Mouse (Mus musculus): Measurements from ENCODE around the gene Mief2. TPM values are rescaled to one million over a fixed set of nuclear protein-coding genes. Genes with fewer than 3 reads are reported as not detected.

The Mief2 gene
- polyA plus RNA-seq (2012; rRNA removed), result 23.7 and 27.7 TPM in 2 replicates

GRCm38 (mm10) chr11:60728260-60728761 is at the start of gene Mief2:
TSS of gene Mief2 (plus strand) at chr11:60728398.
- Histone ChIP-seq H3K27ac (ENCODE audit: insufficient read depth, low read length) (peak within 1 kb of the TSS; percentile 51), H3K4me1 (ENCODE audit: control insufficient read depth, insufficient read depth, low read length) (peaks cover 4% of the 10 kb centered on the region; the same call in 1 of the 2 replicates), H3K4me3 (ENCODE audit: insufficient read depth, low read length) (peak within 1 kb of the TSS; percentile 71)
- TF ChIP-seq POLR2A (IDR thresholded peaks at IDR 0.05; ENCODE audit: extremely low read depth, insufficient read depth, low read length), result peak; percentile 43; the same call in 1 of the 2 replicates
- TF ChIP-seq CTCF (IDR thresholded peaks at IDR 0.05; ENCODE audit: extremely low read depth, insufficient read depth, low read length), result no peak

GRCm38 (mm10) chr11:60696165-60696564 is 32.0 kb upstream of the Mief2 start:
- no peak overlapping the region for H3K27ac ChIP-seq (ENCODE audit: insufficient read depth, low read length)
- H3K4me3 ChIP-seq (ENCODE audit: insufficient read depth, low read length), result no peak overlapping the region
- peaks cover 6% of the 10 kb centered on the region; the same call in 1 of the 2 replicates for H3K4me1 ChIP-seq (ENCODE audit: control insufficient read depth, insufficient read depth, low read length)
- TF ChIP-seq POLR2A (IDR thresholded peaks at IDR 0.05; ENCODE audit: extremely low read depth, insufficient read depth, low read length) (no peak), CTCF (IDR thresholded peaks at IDR 0.05; ENCODE audit: extremely low read depth, insufficient read depth, low read length) (no peak)

GRCm38 (mm10) chr11:60697561-60697960 is 30.6 kb upstream of the Mief2 start:
- TF ChIP-seq POLR2A (IDR thresholded peaks at IDR 0.05; ENCODE audit: extremely low read depth, insufficient read depth, low read length) (no peak), CTCF (IDR thresholded peaks at IDR 0.05; ENCODE audit: extremely low read depth, insufficient read depth, low read length) (0 out of 2 replicates have a peak, but pooled peaks have one; percentile 16)
- no peak overlapping the region for H3K4me3 ChIP-seq (ENCODE audit: insufficient read depth, low read length)
- peaks cover 7% of the 10 kb centered on the region for H3K4me1 ChIP-seq (ENCODE audit: control insufficient read depth, insufficient read depth, low read length)
- no peak overlapping the region for H3K27ac ChIP-seq (ENCODE audit: insufficient read depth, low read length)

- peaks cover 7% of the 10 kb centered on the region for H3K4me1 ChIP-seq (ENCODE audit: control insufficient read depth, insufficient read depth, low read length)
- H3K4me3 ChIP-seq (ENCODE audit: insufficient read depth, low read length), result peak overlapping the region; percentile 97
- peak overlapping the region; percentile 94 for H3K27ac ChIP-seq (ENCODE audit: insufficient read depth, low read length)
- TF ChIP-seq POLR2A (IDR thresholded peaks at IDR 0.05; ENCODE audit: extremely low read depth, insufficient read depth, low read length), result peak; percentile 12; the same call in 1 of the 2 replicates
- TF ChIP-seq CTCF (IDR thresholded peaks at IDR 0.05; ENCODE audit: extremely low read depth, insufficient read depth, low read length), result no peak
Measured at GRCm38 (mm10) chr11:60698806-60699523, 29.2 kb upstream of the Mief2 start.

- Histone ChIP-seq H3K4me1 (ENCODE audit: control insufficient read depth, insufficient read depth, low read length) (peaks cover 7% of the 10 kb centered on the region), H3K4me3 (ENCODE audit: insufficient read depth, low read length) (peak within 1 kb of the TSS; percentile 97), H3K27ac (ENCODE audit: insufficient read depth, low read length) (peak within 1 kb of the TSS; percentile 94)
- TF ChIP-seq POLR2A (IDR thresholded peaks at IDR 0.05; ENCODE audit: extremely low read depth, insufficient read depth, low read length) (peak; percentile 35; the same call in 1 of the 2 replicates), CTCF (IDR thresholded peaks at IDR 0.05; ENCODE audit: extremely low read depth, insufficient read depth, low read length) (no peak)
Measured at GRCm38 (mm10) chr11:60699524-60700075, 28.6 kb upstream of the Mief2 start, which contains the start of gene Llgl1. TSS of gene Llgl1 (plus strand) at chr11:60699723.

GRCm38 (mm10) chr11:60700320-60701185 is 27.6 kb upstream of the Mief2 start:
- H3K27ac ChIP-seq (ENCODE audit: insufficient read depth, low read length), result no peak overlapping the region
- H3K4me1 ChIP-seq (ENCODE audit: control insufficient read depth, insufficient read depth, low read length), result peaks cover 7% of the 10 kb centered on the region
- TF ChIP-seq CTCF (IDR thresholded peaks at IDR 0.05; ENCODE audit: extremely low read depth, insufficient read depth, low read length), result no peak
- no peak for TF ChIP-seq POLR2A (IDR thresholded peaks at IDR 0.05; ENCODE audit: extremely low read depth, insufficient read depth, low read length)
- peak overlapping the region; percentile 97 for H3K4me3 ChIP-seq (ENCODE audit: insufficient read depth, low read length)

GRCm38 (mm10) chr11:60701611-60702010 is 26.6 kb upstream of the Mief2 start:
- Histone ChIP-seq H3K4me3 (ENCODE audit: insufficient read depth, low read length) (no peak overlapping the region), H3K4me1 (ENCODE audit: control insufficient read depth, insufficient read depth, low read length) (peaks cover 7% of the 10 kb centered on the region), H3K27ac (ENCODE audit: insufficient read depth, low read length) (no peak overlapping the region)
- TF ChIP-seq POLR2A (IDR thresholded peaks at IDR 0.05; ENCODE audit: extremely low read depth, insufficient read depth, low read length), result no peak
- TF ChIP-seq CTCF (IDR thresholded peaks at IDR 0.05; ENCODE audit: extremely low read depth, insufficient read depth, low read length), result no peak

GRCm38 (mm10) chr11:60703131-60703530 is 25.1 kb upstream of the Mief2 start:
- Histone ChIP-seq H3K4me3 (ENCODE audit: insufficient read depth, low read length) (no peak overlapping the region), H3K27ac (ENCODE audit: insufficient read depth, low read length) (peak overlapping the region; percentile 17; the same call in 1 of the 2 replicates)

More at GRCm38 (mm10) chr11:60703131-60703530, 25.1 kb upstream of the Mief2 start:
- TF ChIP-seq CTCF (IDR thresholded peaks at IDR 0.05; ENCODE audit: extremely low read depth, insufficient read depth, low read length) (peak; percentile 81), POLR2A (IDR thresholded peaks at IDR 0.05; ENCODE audit: extremely low read depth, insufficient read depth, low read length) (no peak)
- peaks cover 7% of the 10 kb centered on the region for H3K4me1 ChIP-seq (ENCODE audit: control insufficient read depth, insufficient read depth, low read length)

Measured in cortical plate, adult 2 months (tissue).